Mouse (Mus musculus) CH12.LX (cell line): ENCODE data around the gene Prdx3. TPM values are rescaled to one million over a fixed set of nuclear protein-coding genes. Genes with fewer than 3 reads are reported as not detected.

Source experiments
- DNase-seq: peaks from one replicate; pipeline ENCODE4 v3.0.0-alpha.2; 2013; ENCODE audit errors: extremely low read depth
- H3K27ac ChIP-seq: 2 replicates; pipeline ENCODE4 v1.5.1; 2012; ENCODE audit warnings: low read depth, mild to moderate bottlenecking, control low read depth, moderate library complexity; ENCODE audit not compliant: insufficient read depth
- H3K27me3 ChIP-seq: replicated peaks from 2 replicates; pipeline ENCODE3; 2012; ENCODE audit warnings: inconsistent platforms
- H3K36me3 ChIP-seq, 2 experiments: replicated peaks in 1 of 2; 2 replicates each; pipeline versions ENCODE3 to v1.6.1; 2012; ENCODE audit warnings: inconsistent platforms in 1 of 2, low read length in 1 of 2, mild to moderate bottlenecking in 1 of 2, mixed read lengths in 1 of 2, moderate library complexity in 1 of 2; ENCODE audit not compliant: control insufficient read depth in 1 of 2, insufficient read depth in 1 of 2
- H3K4me1 ChIP-seq, 2 experiments: 2 replicates each; pipeline ENCODE4 v1.6.1; 2012; ENCODE audit warnings: inconsistent platforms in 1 of 2, moderate library complexity in 1 of 2; ENCODE audit not compliant: insufficient read depth in 2 of 2, control insufficient read depth in 1 of 2
- H3K4me2 ChIP-seq: 2 replicates; pipeline ENCODE4 v1.6.1; 2012; ENCODE audit warnings: low read depth, mild to moderate bottlenecking, control low read depth; ENCODE audit not compliant: poor library complexity, insufficient read depth, severe bottlenecking
- H3K4me3 ChIP-seq, 3 experiments: fragments of 150-350 bp in 1 of 3; sonication (generic) in 1 of 3; replicated peaks in 1 of 3; 2 replicates each; pipeline versions ENCODE3 to v1.5.1; 2011 to 2012; ENCODE audit warnings: low read depth in 2 of 3, low read length in 2 of 3, mild to moderate bottlenecking in 2 of 3, moderate library complexity in 2 of 3, control low read depth in 1 of 3, improper control_type of control experiment in 1 of 3, inconsistent platforms in 1 of 3, mixed read lengths in 1 of 3; ENCODE audit not compliant: poor library complexity in 1 of 3
- H3K79me2 ChIP-seq: replicated peaks from 2 replicates; pipeline ENCODE4 v1.6.1; 2012; ENCODE audit warnings: mild to moderate bottlenecking, moderate library complexity; ENCODE audit not compliant: control insufficient read depth, poor library complexity, insufficient read depth, severe bottlenecking; ENCODE audit errors: extremely low read depth
- H3K9ac ChIP-seq: 2 replicates; pipeline ENCODE4 v1.6.1; 2012; ENCODE audit warnings: low read depth, mild to moderate bottlenecking, control low read depth, moderate library complexity; ENCODE audit not compliant: insufficient read depth
- H3K9me3 ChIP-seq: replicated peaks from 2 replicates; pipeline ENCODE3; 2012; ENCODE audit warnings: low read length, inconsistent platforms, mixed read lengths
- CHD2 ChIP-seq: IDR thresholded peaks from 2 replicates; pipeline ENCODE4 v1.6.1; 2011; ENCODE audit warnings: low read length, improper control_type of control experiment
- CTCF ChIP-seq, 2 experiments: IDR thresholded peaks in 1 of 2; conservative IDR thresholded peaks in 1 of 2; 2 replicates each; pipeline ENCODE4 v1.5.1; 2011 to 2012; ENCODE audit warnings: low read depth in 2 of 2, low read length in 2 of 2, improper control_type of control experiment in 1 of 2, inconsistent platforms in 1 of 2, mild to moderate bottlenecking in 1 of 2, moderate library complexity in 1 of 2
- ELF1 ChIP-seq: IDR thresholded peaks from 2 replicates; pipeline ENCODE4 v1.6.1; 2014; ENCODE audit warnings: low read depth, mild to moderate bottlenecking, inconsistent platforms, low read length, improper control_type of control experiment
- EP300 ChIP-seq: IDR thresholded peaks from 2 replicates; pipeline ENCODE4 v1.6.1; 2011; ENCODE audit warnings: low read length, improper control_type of control experiment
- ETS1 ChIP-seq: conservative IDR thresholded peaks from 2 replicates; pipeline ENCODE4 v1.6.1; 2012; ENCODE audit warnings: low read depth, mild to moderate bottlenecking, inconsistent platforms, low read length, improper control_type of control experiment, moderate library complexity
- GABPA ChIP-seq: IDR thresholded peaks from 2 replicates; pipeline ENCODE4 v1.6.1; 2012; ENCODE audit warnings: low read depth, low read length, improper control_type of control experiment, inconsistent platforms; ENCODE audit not compliant: insufficient replicate concordance
- IRF4 ChIP-seq: IDR thresholded peaks from 2 replicates; pipeline ENCODE4 v1.6.1; 2014; ENCODE audit warnings: low read depth, mild to moderate bottlenecking, inconsistent platforms, low read length, improper control_type of control experiment
- JUN ChIP-seq: IDR thresholded peaks from 2 replicates; pipeline ENCODE4 v1.6.1; 2011; ENCODE audit warnings: low read depth, mild to moderate bottlenecking, low read length, improper control_type of control experiment, moderate library complexity; ENCODE audit not compliant: insufficient read depth
- JUND ChIP-seq: conservative IDR thresholded peaks from 2 replicates; pipeline ENCODE4 v1.6.1; 2011; ENCODE audit warnings: low read depth, low read length, improper control_type of control experiment
- MAX ChIP-seq: IDR thresholded peaks from 2 replicates; pipeline ENCODE4 v1.6.1; 2011; ENCODE audit warnings: low read length, improper control_type of control experiment
- MYC ChIP-seq: IDR thresholded peaks from 2 replicates; pipeline ENCODE4 v1.6.1; 2011; ENCODE audit warnings: low read depth, mild to moderate bottlenecking, improper control_type of control experiment, low read length
- POLR2AphosphoS2 ChIP-seq: IDR thresholded peaks from 2 replicates; pipeline ENCODE4 v1.6.1; 2011; ENCODE audit warnings: low read depth, low read length, improper control_type of control experiment
- RAD21 ChIP-seq: IDR thresholded peaks from 2 replicates; pipeline ENCODE4 v1.6.1; 2011; ENCODE audit warnings: low read depth, mild to moderate bottlenecking, low read length, improper control_type of control experiment, moderate library complexity
- SIN3A ChIP-seq: IDR thresholded peaks from 2 replicates; pipeline ENCODE4 v1.6.1; 2012; ENCODE audit warnings: low read length, improper control_type of control experiment, inconsistent platforms
- SMC3 ChIP-seq: IDR thresholded peaks from 2 replicates; pipeline ENCODE4 v1.6.1; 2011; ENCODE audit warnings: low read depth, low read length, improper control_type of control experiment
- TBP ChIP-seq: conservative IDR thresholded peaks from 2 replicates; pipeline ENCODE4 v1.6.1; 2011; ENCODE audit warnings: low read depth, low read length, improper control_type of control experiment
- TCF12 ChIP-seq: IDR thresholded peaks from 2 replicates; pipeline ENCODE4 v1.6.1; 2014; ENCODE audit warnings: low read depth, mild to moderate bottlenecking, inconsistent platforms, low read length, improper control_type of control experiment
- UBTF ChIP-seq: IDR thresholded peaks from 2 replicates; pipeline ENCODE4 v1.6.1; 2012; ENCODE audit warnings: low read depth, mild to moderate bottlenecking, inconsistent platforms, low read length, improper control_type of control experiment, moderate library complexity
- dilution Hi-C: fragments of 300-500 bp; cut with MboI; formaldehyde crosslinking; loops from 2 replicates; pipeline ENCODE4 v1.14.3; 2020; ENCODE audit warnings: low sequenced_read_pairs; ENCODE audit not compliant: extremely low pct_unique_long_range_greater_than_20kb, extremely low pct_ligation_motif_present
- in situ Hi-C: fragments of 300-500 bp; cut with MboI; formaldehyde crosslinking; loops from 3 replicates; pipeline ENCODE4 v1.14.3; 2019; ENCODE audit warnings: low sequenced_read_pairs, low pct_ligation_motif_present, low pct_unique_long_range_greater_than_20kb, mixed read lengths
- polyA plus RNA-seq: library from polyadenylated mRNA; unstranded; fragments of >175 nt; gene quantifications from 2 replicates; pipeline ENCODE4 v1.2.1, GENCODE M21; 2012; ENCODE audit warnings: low read depth; ENCODE audit not compliant: insufficient read length
- total RNA-seq, 2 experiments: library from RNA; depleted of rRNA; stranded (reverse); fragments of 300-350 nt in 1 of 2; fragments of >200 nt in 1 of 2; gene quantifications; 2 replicates each; pipeline ENCODE4 v1.2.3; 2012 to 2014

Gene Prdx3
- total and polyA plus RNA-seq, 3 experiments, result 180 to 427 (median 246) TPM

- no peak overlapping the region for H3K9ac ChIP-seq
Measured at GRCm38 (mm10) chr19:60887637-60888036, 13.3 kb upstream of the Prdx3 start.

GRCm38 (mm10) chr19:60883129-60883528 lies 8.8 kb upstream of the Prdx3 start:
- DNase-seq, result peak; percentile 40

More at GRCm38 (mm10) chr19:60887637-60888036, 13.3 kb upstream of the Prdx3 start:
- no peak for DNase-seq
- dilution Hi-C loops (no loop called here), in situ Hi-C loops (loop anchor here (5.0 kb wide), 1 partner anchor 195 kb away; no protein-coding TSS in a partner anchor)
- H3K4me2 ChIP-seq, result no peak overlapping the region
- no peaks in the 10 kb centered on the region for H3K9me3 ChIP-seq
- TF ChIP-seq JUN, result no peak
- TF ChIP-seq TBP, result no peak
- TF ChIP-seq ETS1, result no peak
- no peak overlapping the region for H3K4me3 ChIP-seq
- H3K79me2 ChIP-seq, result peaks cover 3% of the 10 kb centered on the region; the same call in 1 of the 2 replicates
- H3K36me3 ChIP-seq, result no peaks in the 10 kb centered on the region
- no peaks in the 10 kb centered on the region for H3K27me3 ChIP-seq
- H3K27ac ChIP-seq, result no peak overlapping the region
- H3K4me1 ChIP-seq, result peaks cover 8 to 40% of the 10 kb centered on the region in 2 experiments; a peak in 3 of 4 replicates

DNA sequence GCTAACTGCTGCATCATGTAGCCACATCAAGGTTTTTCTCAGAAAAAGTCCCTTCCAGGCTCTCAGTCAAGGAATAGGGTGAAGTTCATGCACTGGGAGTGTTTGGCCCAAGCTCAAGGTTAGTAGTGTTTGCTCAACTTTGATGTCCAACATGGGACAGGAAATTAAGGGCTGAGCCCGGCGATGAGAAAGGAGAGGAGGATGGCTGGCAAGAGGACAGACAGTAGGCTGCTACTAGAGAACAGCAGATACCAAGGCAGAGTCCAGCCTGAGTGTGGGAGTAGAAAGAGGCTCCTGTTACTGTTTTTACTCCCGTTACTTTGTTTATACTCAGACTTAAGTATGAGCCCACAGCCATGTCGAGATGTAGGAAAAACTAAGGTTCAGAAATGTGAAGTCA lies 855 bp downstream of the Prdx3 start:
- peak overlapping the region; percentile 78 for H3K4me2 ChIP-seq
- in situ Hi-C loops, result no loop called here
- TF ChIP-seq ELF1, result no peak
- 0 out of 2 replicates have a peak, but pooled peaks have one; percentile 2 for TF ChIP-seq CHD2
- no peak for TF ChIP-seq UBTF
- no peak for TF ChIP-seq GABPA
- TF ChIP-seq SIN3A, result no peak
- H3K4me1 ChIP-seq, result peaks cover 5 to 35% of the 10 kb centered on the region in 2 experiments; a peak in 3 of 4 replicates
- DNase-seq, result no peak
- H3K36me3 ChIP-seq, result peaks cover 16 to 33% of the 10 kb centered on the region in 2 experiments
- dilution Hi-C loops, result no loop called here
- peaks cover 36% of the 10 kb centered on the region for H3K79me2 ChIP-seq
- no peaks in the 10 kb centered on the region for H3K27me3 ChIP-seq
- peak overlapping the region; percentile 75 to 89 (median 78) for H3K4me3 ChIP-seq
- H3K9ac ChIP-seq, result peak overlapping the region; percentile 55
- no peaks in the 10 kb centered on the region for H3K9me3 ChIP-seq
- peak overlapping the region; percentile 52 for H3K27ac ChIP-seq

More at GRCm38 (mm10) chr19:60883129-60883528, 8.8 kb upstream of the Prdx3 start:
- Histone ChIP-seq H3K4me1 (peaks cover 5 to 21% of the 10 kb centered on the region in 2 experiments; a peak in 2 of 4 replicates), H3K4me3 (no peak overlapping the region)
- TF ChIP-seq SIN3A (peak; percentile 42), TCF12 (peak; percentile 14; the same call in 1 of the 2 replicates), CTCF (conservative IDR thresholded peaks at IDR 0.05 in 1 of 2, IDR thresholded peaks at IDR 0.05 in 1 of 2; ENCODE audit: low read depth in 2 of 2, low read length in 2 of 2) (peak; percentile 17 to 69; a peak in 2 of 4 replicates), JUND (peak; percentile 19; the same call in 1 of the 2 replicates), GABPA (no peak), POLR2AphosphoS2 (no peak), SMC3 (peak; percentile 64), MYC (peak; percentile 79), RAD21 (peak; percentile 72), IRF4 (no peak), EP300 (0 out of 2 replicates have a peak, but pooled peaks have one; percentile 23), MAX (peak; percentile 83), ELF1 (0 out of 2 replicates have a peak, but pooled peaks have one; percentile 28)
- TF ChIP-seq, all 38 proteins: peak for 10
- Histone ChIP-seq H3K4me2 (no peak overlapping the region), H3K79me2 (no peaks in the 10 kb centered on the region), H3K9ac (no peak overlapping the region), H3K27me3 (no peaks in the 10 kb centered on the region), H3K9me3 (no peaks in the 10 kb centered on the region), H3K36me3 (no peaks in the 10 kb centered on the region), H3K27ac (peak overlapping the region; percentile 3; the same call in 1 of the 2 replicates)
- dilution Hi-C loops, result no loop called here
- in situ Hi-C loops, result no loop called here
